Mouse (Mus musculus) liver, postnatal 0 days (tissue): Measurements from ENCODE around the gene A630001G21Rik. TPM values are rescaled to one million over a fixed set of nuclear protein-coding genes. Genes with fewer than 3 reads are reported as not detected.

Source experiments
- ATAC-seq: fragments of 200-750 bp; cut with Nextera tagmentation; 2 replicates; pipeline ENCODE4 v1.8.0; 2017; ENCODE audit warnings: mild to moderate bottlenecking, moderate library complexity
- DNase-seq: peaks from one replicate; pipeline ENCODE4 v3.0.0-alpha.2; 2016
- H3K27ac ChIP-seq: fragments of 300-500 bp; sonication (generic); 2 replicates; pipeline ENCODE4 v1.5.1; 2014; ENCODE audit warnings: antibody characterized with exemption, moderate library complexity, mild to moderate bottlenecking, low read depth
- H3K27me3 ChIP-seq: fragments of 300-500 bp; sonication (generic); 2 replicates; pipeline ENCODE4 v1.6.1; 2014; ENCODE audit warnings: low read length, control low read depth, mixed read lengths; ENCODE audit not compliant: insufficient read depth
- H3K36me3 ChIP-seq: fragments of 300-500 bp; sonication (generic); replicated peaks from 2 replicates; pipeline ENCODE4 v1.6.1; 2014; ENCODE audit warnings: mild to moderate bottlenecking, control low read depth, low read length, moderate library complexity, mixed read lengths; ENCODE audit not compliant: insufficient read depth
- H3K4me1 ChIP-seq: fragments of 300-500 bp; sonication (generic); 2 replicates; pipeline ENCODE4 v1.6.1; 2014; ENCODE audit warnings: antibody characterized with exemption, mild to moderate bottlenecking, control low read depth; ENCODE audit not compliant: insufficient read depth
- H3K4me2 ChIP-seq: fragments of 300-500 bp; sonication (generic); 2 replicates; pipeline ENCODE4 v1.6.1; 2014; ENCODE audit warnings: low read depth, mild to moderate bottlenecking, low read length, moderate library complexity, mixed read lengths
- H3K4me3 ChIP-seq: fragments of 300-500 bp; sonication (generic); 2 replicates; pipeline ENCODE4 v1.5.1; 2014; ENCODE audit warnings: low read depth, low read length
- H3K9ac ChIP-seq: fragments of 300-500 bp; sonication (generic); replicated peaks from 2 replicates; pipeline ENCODE4 v1.6.1; 2014; ENCODE audit warnings: mild to moderate bottlenecking, moderate library complexity
- H3K9me3 ChIP-seq: fragments of 300-500 bp; sonication (generic); 2 replicates; pipeline ENCODE4 v1.6.1; 2016; ENCODE audit warnings: mild to moderate bottlenecking, control low read depth, low read length, mixed read lengths
- CTCF ChIP-seq: sonication (generic); IDR thresholded peaks from 2 replicates; pipeline ENCODE4 v1.5.1; 2016; ENCODE audit warnings: antibody characterized with exemption, low read depth
- EP300 ChIP-seq: IDR thresholded peaks from 2 replicates; pipeline ENCODE4 v1.6.1; 2016; ENCODE audit warnings: antibody characterized with exemption, low read depth, mild to moderate bottlenecking
- WGBS: fragments of 180-500 bp; shearing (Covaris S2); extraction: QIAGEN DNeasy Blood & Tissue Kit; methylation state at CpG from one replicate; pipeline ENCODE4 v1.1.7; 2014; ENCODE audit not compliant: insufficient replicate concordance; 5-methylcytosine and 5-hydroxymethylcytosine counted together
- polyA plus RNA-seq: library from polyadenylated mRNA; unstranded; fragments of >200 nt; fragmentation: Nextera tagmentation; extraction: Ambion mirVana; gene quantifications from 2 replicates; pipeline ENCODE4 v1.2.1, GENCODE M21; 2015

The A630001G21Rik gene
- polyA plus RNA-seq, 1 experiment from 2014 or later, result 3.8 TPM

GRCm38 (mm10) chr1:85702531-85702930 is 75.9 kb downstream of the A630001G21Rik start:
- Histone ChIP-seq H3K9ac (no peak overlapping the region), H3K4me1 (peaks cover 7% of the 10 kb centered on the region), H3K27me3 (no peaks in the 10 kb centered on the region), H3K27ac (no peak overlapping the region), H3K9me3 (no peaks in the 10 kb centered on the region), H3K36me3 (peaks cover 3% of the 10 kb centered on the region), H3K4me2 (no peak overlapping the region), H3K4me3 (no peak overlapping the region)
- ATAC-seq (no peak), DNase-seq (no peak)
- TF ChIP-seq CTCF, result no peak
- TF ChIP-seq EP300, result no peak
- 75% methylated on average over 4 of the region's 4 CpGs for WGBS

GRCm38 (mm10) chr1:85697721-85698493 is 80.5 kb downstream of the A630001G21Rik start:
- no peak for DNase-seq
- no peak for ATAC-seq
- Histone ChIP-seq H3K4me2 (no peak overlapping the region), H3K9me3 (no peaks in the 10 kb centered on the region), H3K27ac (no peak overlapping the region), H3K9ac (no peak overlapping the region), H3K36me3 (peaks cover 9% of the 10 kb centered on the region), H3K4me3 (no peak overlapping the region), H3K4me1 (no peaks in the 10 kb centered on the region), H3K27me3 (no peaks in the 10 kb centered on the region)
- 39% methylated on average over 4 of the region's 4 CpGs for WGBS
- TF ChIP-seq EP300, result no peak
- TF ChIP-seq CTCF, result no peak

- Histone ChIP-seq H3K9ac (no peak overlapping the region), H3K27me3 (no peaks in the 10 kb centered on the region), H3K27ac (no peak overlapping the region), H3K4me1 (no peaks in the 10 kb centered on the region), H3K4me2 (no peak overlapping the region), H3K4me3 (no peak overlapping the region), H3K9me3 (no peaks in the 10 kb centered on the region), H3K36me3 (peaks cover 7% of the 10 kb centered on the region)
- 81% methylated on average over 3 of the region's 3 CpGs for WGBS
- no peak for DNase-seq
- TF ChIP-seq EP300 (no peak), CTCF (no peak)
- ATAC-seq, result no peak
Measured at GRCm38 (mm10) chr1:85695646-85696045, 82.8 kb downstream of the A630001G21Rik start.

GRCm38 (mm10) chr1:85693280-85693679 is 85.2 kb downstream of the A630001G21Rik start:
- no peak for DNase-seq
- Histone ChIP-seq H3K27me3 (no peaks in the 10 kb centered on the region), H3K9me3 (no peaks in the 10 kb centered on the region), H3K27ac (no peak overlapping the region), H3K4me1 (no peaks in the 10 kb centered on the region), H3K36me3 (peaks cover 7% of the 10 kb centered on the region), H3K9ac (no peak overlapping the region), H3K4me3 (no peak overlapping the region), H3K4me2 (no peak overlapping the region)
- 48% methylated on average over 3 of the region's 3 CpGs for WGBS
- no peak for ATAC-seq
- no peak for TF ChIP-seq CTCF
- TF ChIP-seq EP300, result no peak

GRCm38 (mm10) chr1:85692281-85692680 is 86.2 kb downstream of the A630001G21Rik start:
- no peaks in the 10 kb centered on the region for H3K27me3 ChIP-seq
- H3K4me1 ChIP-seq, result no peaks in the 10 kb centered on the region
- ATAC-seq (no peak), DNase-seq (no peak)
- H3K4me3 ChIP-seq, result no peak overlapping the region
- TF ChIP-seq CTCF (no peak), EP300 (no peak)
- H3K9me3 ChIP-seq, result no peaks in the 10 kb centered on the region
- no peak overlapping the region for H3K27ac ChIP-seq
- peaks cover 3% of the 10 kb centered on the region for H3K36me3 ChIP-seq
- no peak overlapping the region for H3K9ac ChIP-seq
- no peak overlapping the region for H3K4me2 ChIP-seq
- WGBS, result 52% methylated on average over 1 of the region's 1 CpGs

GRCm38 (mm10) chr1:85690544-85690943 is 87.9 kb downstream of the A630001G21Rik start:
- no peaks in the 10 kb centered on the region; the same call in none of the 2 replicates for H3K36me3 ChIP-seq
- H3K27ac ChIP-seq, result no peak overlapping the region
- H3K27me3 ChIP-seq, result no peaks in the 10 kb centered on the region
- DNase-seq, result no peak
- no peak overlapping the region for H3K4me2 ChIP-seq
- TF ChIP-seq CTCF (no peak), EP300 (no peak)
- WGBS, result 56% methylated on average over 3 of the region's 3 CpGs
- no peak overlapping the region for H3K9ac ChIP-seq
- no peak overlapping the region for H3K4me3 ChIP-seq
- no peaks in the 10 kb centered on the region for H3K4me1 ChIP-seq
- ATAC-seq, result no peak
- no peaks in the 10 kb centered on the region for H3K9me3 ChIP-seq
